Comparison of ENCODE assay signal across 18 mouse cellular contexts in genomic region chr3:94949645-94950044, GRCm38 (mm10). TPM values are rescaled to one million over a fixed set of nuclear protein-coding genes. Genes with fewer than 3 reads are reported as not detected.
A peak's percentile ranks its signal among the peaks of the same experiment; 100 is the strongest.
DNase-seq lines count a peak whose midpoint lies in the region; ATAC-seq lines count a peak whose summit lies in the region.
"Had no signal": no experiment of that assay in that cellular context is flagged by ENCODE, and none has a peak within 500 bp of the region (broad histone marks: within the 10 kb centered on the region; RNA-seq: fewer than 3 reads in every experiment).

No protein-coding gene starts in this region.

- intact Hi-C loops in heart, postnatal 25 days (cut with DNase I): loop anchor here (5.0 kb wide), 1 partner anchor 247 kb away; no protein-coding TSS in a partner anchor

- ATAC-seq in monocyte, adult 5-6 weeks (replicated peaks; ENCODE audit: insufficient number of reproducible peaks, low FRiP score, low TSS enrichment, poor library complexity, severe bottlenecking): no peak
- ATAC-seq: hindbrain, embryonic 16.5 days; midbrain, embryonic 15.5 days had no signal

- DNase-seq in kidney, adult 9 months: peak; percentile 91
- DNase-seq in kidney, postnatal 4 days: no peak
- peak; percentile 22 for DNase-seq in A20 (ENCODE audit: low read depth, low spot score)
- DNase-seq in adipocyte (ENCODE audit: low spot score): peak; percentile 31
- peak; percentile 71 to 81 for DNase-seq in kidney, postnatal 36 days
- no peak for DNase-seq in heart, postnatal 25 days (ENCODE audit: low spot score)
- DNase-seq in layer of hippocampus, adult 9-10 months (ENCODE audit: low spot score): no peak
- DNase-seq: adrenal gland, postnatal 25 days; cerebellum, adult 11-12 months; gastrocnemius, adult 2 months; heart, adult 11 months; layer of hippocampus, postnatal 36 days; lung, embryonic 14.5 days; spleen, adult 18-20 months; thymus, postnatal 4 days had no signal

RNA-seq across cellular contexts. Expression of gene Rfx5, which starts 4.2 kb away (rescaled TPM):
- 13.9 to 19.6 TPM (median 17.9 TPM) in 3 replicates for total RNA-seq in monocyte, adult 5-6 weeks (2017)
- 1 to 10 TPM; 6.2 to 6.9 TPM for total RNA-seq in heart, postnatal 25 days (2021)

RNA-seq across cellular contexts. Expression of gene Selenbp1, which starts 16.8 kb away (rescaled TPM):
- 8.9 to 16.0 TPM (median 14.1 TPM) in 3 replicates for total RNA-seq in monocyte, adult 5-6 weeks (2017)
- 10 to 100 TPM; 93.9 to 98.3 TPM for total RNA-seq in heart, postnatal 25 days (2021)

RNA-seq across cellular contexts. Expression of gene Pi4kb, which starts 24.9 kb away (rescaled TPM):
- total RNA-seq in monocyte, adult 5-6 weeks (2017): 25.2 to 29.9 TPM (median 27.2 TPM) in 3 replicates
- 10 to 100 TPM; 25.3 to 27.0 TPM for total RNA-seq in heart, postnatal 25 days (2021)

Comparison
In these comparisons a context has a peak if more than half of its experiments do, and no peak if none do; other contexts are left out.
1. DNase-seq: peak in kidney, adult 9 months (single experiment), A20 (single experiment), adipocyte (single experiment) and kidney, postnatal 36 days (2 of 2); none in kidney, postnatal 4 days (0 of 2), heart, postnatal 25 days (single experiment) and layer of hippocampus, adult 9-10 months (single experiment).